Mouse (Mus musculus) hindbrain, postnatal 0 days (tissue): ENCODE data around the gene Hoxa9. TPM values are rescaled to one million over a fixed set of nuclear protein-coding genes. Genes with fewer than 3 reads are reported as not detected.

ENCODE experiments used
- ATAC-seq: fragments of 200-750 bp; cut with Nextera tagmentation; 2 replicates; pipeline ENCODE4 v1.8.0; 2017; ENCODE audit warnings: mild to moderate bottlenecking, moderate TSS enrichment, moderate library complexity
- DNase-seq: peaks from one replicate; pipeline ENCODE4 v3.0.0-alpha.2; 2015; ENCODE audit warnings: low spot score
- H3K27ac ChIP-seq: fragments of 300-500 bp; sonication (generic); 2 replicates; pipeline ENCODE4 v1.5.1; 2014; ENCODE audit warnings: mild to moderate bottlenecking
- H3K27me3 ChIP-seq: fragments of 300-500 bp; sonication (generic); 2 replicates; pipeline ENCODE4 v1.6.1; 2014; ENCODE audit warnings: low read length, mixed read lengths; ENCODE audit not compliant: insufficient read depth
- H3K36me3 ChIP-seq: fragments of 300-500 bp; sonication (generic); 2 replicates; pipeline ENCODE4 v1.6.1; 2014; ENCODE audit warnings: low read length, mixed read lengths; ENCODE audit not compliant: insufficient read depth
- H3K4me1 ChIP-seq: fragments of 300-500 bp; sonication (generic); 2 replicates; pipeline ENCODE4 v1.6.1; 2014; ENCODE audit warnings: antibody characterized with exemption, low read length, mixed read lengths; ENCODE audit not compliant: insufficient read depth
- H3K4me2 ChIP-seq: fragments of 300-500 bp; sonication (generic); 2 replicates; pipeline ENCODE4 v1.6.1; 2014; ENCODE audit warnings: low read depth, mild to moderate bottlenecking, low read length, moderate library complexity, mixed read lengths
- H3K4me3 ChIP-seq: fragments of 300-500 bp; sonication (generic); 2 replicates; pipeline ENCODE4 v1.5.1; 2014; ENCODE audit warnings: low read length
- H3K9ac ChIP-seq: fragments of 300-500 bp; sonication (generic); replicated peaks from 2 replicates; pipeline ENCODE4 v1.6.1; 2014; ENCODE audit warnings: mild to moderate bottlenecking, low read length, moderate library complexity, mixed read lengths
- H3K9me3 ChIP-seq: fragments of 300-500 bp; sonication (generic); 2 replicates; pipeline ENCODE4 v1.6.1; 2016; ENCODE audit warnings: low read length, mixed read lengths
- CTCF ChIP-seq: IDR thresholded peaks from 2 replicates; pipeline ENCODE4 v1.5.1; 2016; ENCODE audit warnings: antibody characterized with exemption, control low read depth, low read depth
- WGBS: fragments of 180-500 bp; shearing (Covaris S2); extraction: QIAGEN DNeasy Blood & Tissue Kit; methylation state at CpG from one replicate; pipeline ENCODE4 v1.1.7; 2014; 5-methylcytosine and 5-hydroxymethylcytosine counted together
- polyA plus RNA-seq: library from polyadenylated mRNA; unstranded; fragments of >200 nt; fragmentation: Nextera tagmentation; extraction: Ambion mirVana; gene quantifications from 2 replicates; pipeline ENCODE4 v1.2.1, GENCODE M21; 2015
- total RNA-seq: library from RNA; depleted of rRNA; stranded (reverse); fragments of >200 nt; gene quantifications from 2 replicates; pipeline ENCODE4 v1.2.3, GENCODE M21; 2014

Gene Hoxa9
- total and polyA plus RNA-seq, 2 experiments from 2014 or later, result 0.26 TPM; not detected in 1

DNA sequence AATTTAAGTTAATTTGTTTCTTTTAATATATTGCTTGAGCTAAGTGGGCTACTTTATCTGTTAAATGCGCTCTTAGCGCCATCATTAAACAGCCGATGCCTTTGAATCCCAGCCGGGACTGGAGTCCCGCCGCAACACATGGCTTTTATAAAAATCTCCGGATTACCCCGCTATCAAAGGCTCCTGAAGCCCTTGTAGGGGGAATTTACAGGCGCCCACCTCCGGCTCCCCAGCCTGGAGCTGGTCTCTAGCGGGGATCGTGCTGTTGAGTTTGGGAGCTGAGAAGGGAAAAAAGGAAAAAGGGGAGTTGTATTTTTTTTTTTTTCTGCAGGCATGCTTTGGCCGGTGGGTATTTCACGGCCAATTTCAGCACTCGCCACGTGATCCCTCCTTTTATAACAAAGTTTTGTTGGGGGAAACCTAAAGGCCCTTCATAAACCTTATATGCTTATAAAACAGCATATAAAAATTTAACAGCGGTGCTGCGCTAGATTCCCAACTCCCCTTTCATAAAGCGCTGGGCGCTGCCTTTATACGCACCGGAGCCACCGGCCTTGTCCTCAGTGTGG is 13.7 kb upstream of the Hoxa9 start:
- Histone ChIP-seq H3K9me3 (no peaks in the 10 kb centered on the region), H3K9ac (no peak overlapping the region), H3K36me3 (no peaks in the 10 kb centered on the region), H3K27ac (no peak overlapping the region), H3K27me3 (peaks cover 98% of the 10 kb centered on the region), H3K4me1 (no peaks in the 10 kb centered on the region), H3K4me2 (no peak overlapping the region), H3K4me3 (no peak overlapping the region)
- no peak for TF ChIP-seq CTCF
- WGBS, result 3% methylated on average over 23 of the region's 23 CpGs
- DNase-seq, result no peak
- no peak for ATAC-seq

DNA sequence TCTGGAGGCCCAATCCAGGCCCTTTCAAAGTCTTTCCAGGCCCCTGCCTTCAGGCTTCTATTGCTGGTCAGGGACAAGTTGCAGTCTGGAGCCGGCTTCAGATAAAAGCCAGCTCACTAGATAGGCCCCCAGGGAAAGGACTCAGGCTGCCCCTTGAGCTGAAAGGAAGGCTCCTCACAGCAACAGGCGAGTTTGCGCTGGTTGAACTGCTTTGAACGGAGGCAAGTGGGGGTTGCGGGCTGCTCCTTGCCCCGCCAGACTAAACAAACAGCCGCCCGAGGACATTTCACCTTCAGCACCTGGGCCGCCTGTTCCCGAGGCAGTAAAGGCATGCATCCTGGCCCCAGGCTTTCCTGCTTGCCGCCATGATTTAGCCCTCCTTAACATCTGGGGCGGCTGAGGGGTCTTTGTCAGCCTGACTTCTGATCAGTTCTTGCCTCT is 12.8 kb upstream of the Hoxa9 start:
- Histone ChIP-seq H3K9me3 (no peaks in the 10 kb centered on the region), H3K9ac (no peak overlapping the region), H3K4me3 (no peak overlapping the region), H3K27ac (no peak overlapping the region), H3K4me1 (no peaks in the 10 kb centered on the region), H3K36me3 (no peaks in the 10 kb centered on the region), H3K4me2 (no peak overlapping the region), H3K27me3 (peaks cover 99% of the 10 kb centered on the region)
- 1% methylated on average over 12 of the region's 12 CpGs for WGBS
- no peak for ATAC-seq
- TF ChIP-seq CTCF, result no peak
- no peak for DNase-seq

DNA sequence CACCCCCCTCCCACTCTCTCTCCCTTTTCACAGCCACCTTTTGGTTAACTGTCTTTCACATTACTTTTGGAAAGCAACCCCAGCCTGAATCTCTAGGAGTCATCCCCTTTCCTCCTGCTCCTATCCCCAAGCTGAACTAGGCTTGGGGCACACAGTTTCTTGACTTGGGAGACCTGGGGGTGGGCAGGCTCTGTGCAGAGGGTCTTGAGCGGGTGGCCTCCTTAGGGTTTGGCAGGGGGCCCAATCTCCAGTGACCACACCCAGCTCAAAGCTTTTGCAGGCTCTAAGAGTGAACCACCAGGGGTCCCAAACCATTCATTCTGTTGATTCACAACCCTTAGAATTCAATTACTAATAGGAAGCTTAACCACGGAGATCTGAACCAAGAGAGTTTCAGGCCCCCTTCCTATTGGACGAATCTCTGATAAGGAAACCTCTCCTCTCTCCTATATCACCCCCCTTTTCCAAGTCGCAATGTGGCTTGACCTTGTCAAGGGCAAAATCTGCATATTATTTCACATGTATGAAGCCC is 12.0 kb upstream of the Hoxa9 start:
- ATAC-seq (no peak), DNase-seq (no peak)
- no peaks in the 10 kb centered on the region for H3K4me1 ChIP-seq
- no peaks in the 10 kb centered on the region for H3K9me3 ChIP-seq
- no peak overlapping the region for H3K9ac ChIP-seq
- H3K4me3 ChIP-seq, result no peak overlapping the region
- H3K27ac ChIP-seq, result no peak overlapping the region
- peaks cover 99% of the 10 kb centered on the region for H3K27me3 ChIP-seq
- 4% methylated on average over 4 of the region's 4 CpGs for WGBS
- TF ChIP-seq CTCF, result no peak
- H3K36me3 ChIP-seq, result no peaks in the 10 kb centered on the region
- no peak overlapping the region for H3K4me2 ChIP-seq

DNA sequence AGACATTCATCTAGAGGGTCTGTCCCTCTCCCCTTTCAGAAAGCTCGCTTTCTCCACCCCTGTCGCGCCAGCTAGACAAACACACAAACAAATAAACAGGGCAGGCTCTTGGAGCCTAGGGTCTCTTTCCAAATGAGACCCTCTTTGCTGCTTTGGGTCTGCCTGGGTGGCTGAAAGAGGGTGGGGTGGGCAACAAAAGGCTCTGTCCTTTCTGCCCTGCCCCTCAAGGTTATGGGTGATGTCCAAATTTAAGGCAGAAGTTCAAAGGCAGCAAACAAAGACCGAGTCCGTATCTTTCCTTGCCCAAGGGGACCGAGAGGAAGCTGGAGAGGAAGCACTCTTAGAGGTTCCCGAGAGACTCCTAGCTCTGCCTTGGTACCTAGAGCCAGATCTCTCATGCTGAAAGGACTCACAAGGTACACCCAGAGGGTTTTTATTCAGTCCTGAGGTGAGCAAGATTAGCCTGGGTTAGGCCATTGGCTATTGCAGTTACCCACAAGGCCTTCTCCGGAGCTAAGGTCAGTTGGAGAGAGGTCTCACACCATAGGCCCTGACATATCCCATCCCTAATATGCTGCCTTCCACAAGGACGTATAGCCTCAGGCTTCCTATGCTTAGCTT is 10.2 kb upstream of the Hoxa9 start:
- no peaks in the 10 kb centered on the region for H3K36me3 ChIP-seq
- no peak overlapping the region for H3K4me2 ChIP-seq
- TF ChIP-seq CTCF, result no peak
- H3K27ac ChIP-seq, result no peak overlapping the region
- 5% methylated on average over 9 of the region's 9 CpGs for WGBS
- no peaks in the 10 kb centered on the region for H3K4me1 ChIP-seq
- H3K9me3 ChIP-seq, result no peaks in the 10 kb centered on the region
- peaks cover 99% of the 10 kb centered on the region for H3K27me3 ChIP-seq
- H3K4me3 ChIP-seq, result no peak overlapping the region
- ATAC-seq (no peak), DNase-seq (no peak)
- H3K9ac ChIP-seq, result no peak overlapping the region

DNA sequence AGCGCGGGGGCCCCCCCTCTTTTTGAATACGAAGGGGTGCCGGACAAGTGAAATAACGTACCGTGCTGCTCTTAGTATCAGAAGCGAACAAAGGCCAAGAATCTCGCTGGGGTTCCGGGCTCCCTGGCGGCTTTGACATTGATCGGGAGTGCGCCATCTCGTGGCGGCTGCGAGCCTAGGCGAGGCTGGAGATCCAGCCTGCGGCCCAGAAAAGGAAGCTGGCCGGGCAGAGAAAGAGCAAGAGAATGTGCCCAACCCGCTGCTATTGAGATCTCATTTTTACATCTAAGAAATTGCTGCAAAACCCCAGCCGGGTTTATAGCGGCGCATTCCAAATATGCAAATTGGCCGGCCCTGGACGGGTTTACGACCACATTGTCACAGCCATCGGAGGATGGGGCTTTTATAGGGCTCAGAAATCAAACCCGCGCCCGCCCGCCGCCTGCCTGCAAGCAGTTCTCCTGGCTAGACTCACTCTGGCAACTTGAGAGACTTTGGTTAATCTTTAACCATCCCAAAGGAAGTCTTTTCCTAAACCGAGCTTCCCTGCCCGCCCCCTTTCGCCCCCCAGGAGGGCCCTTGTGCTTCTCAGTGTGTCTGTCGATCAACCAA is 9.6 kb upstream of the Hoxa9 start, which contains the start of gene Hoxa10:
Gene Hoxa10, minus strand, starts transcription at position 466 of the 612 bp plus-strand sequence.
- DNase-seq (peak; percentile 72), ATAC-seq (no peak)
- H3K4me3 ChIP-seq, result no peak within 1 kb of the TSS
- H3K27me3 ChIP-seq, result peaks cover 99% of the 10 kb centered on the region
- H3K4me2 ChIP-seq, result no peak within 1 kb of the TSS
- H3K9me3 ChIP-seq, result no peaks in the 10 kb centered on the region
- peak; percentile 74 for TF ChIP-seq CTCF
- H3K27ac ChIP-seq, result no peak within 1 kb of the TSS
- H3K4me1 ChIP-seq, result no peaks in the 10 kb centered on the region
- no peak within 1 kb of the TSS for H3K9ac ChIP-seq
- H3K36me3 ChIP-seq, result no peaks in the 10 kb centered on the region
- WGBS, result 1% methylated on average over 35 of the region's 35 CpGs

DNA sequence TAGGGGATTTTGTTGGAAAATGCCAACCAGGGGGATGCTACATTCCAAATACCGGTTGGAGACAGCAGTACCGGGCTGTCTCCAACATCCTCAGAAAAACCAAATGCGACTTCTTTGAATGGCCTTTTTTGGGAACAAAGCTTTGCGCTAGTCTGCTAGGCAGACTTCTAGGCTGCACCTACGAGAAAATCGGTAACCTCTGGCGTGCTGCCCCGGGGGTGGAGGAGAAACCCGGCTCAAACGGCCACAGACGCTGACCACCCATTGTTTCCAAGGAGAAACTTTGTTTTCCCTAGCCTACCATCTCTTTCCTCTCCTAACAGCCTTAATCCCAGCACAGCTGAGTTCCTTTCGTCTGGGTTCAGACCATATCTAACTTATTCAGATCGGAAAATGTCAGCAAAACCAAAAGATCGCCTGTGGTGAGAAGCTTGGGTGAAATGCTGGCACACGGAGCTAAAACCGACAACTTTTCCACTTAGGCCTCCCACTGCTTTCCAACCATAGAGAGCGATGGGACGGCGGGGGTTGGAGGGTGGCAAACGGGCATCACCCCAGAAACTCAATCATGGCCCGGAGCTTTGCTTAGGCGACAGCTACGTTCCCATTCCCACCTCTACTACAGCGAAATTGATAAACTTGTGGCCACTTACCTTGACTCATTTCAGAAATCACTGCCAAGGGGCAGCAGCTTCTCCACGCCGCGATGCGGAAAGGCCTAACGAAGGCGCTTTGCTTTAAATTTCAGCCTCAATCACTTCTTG is 8.9 kb upstream of the Hoxa9 start:
- Histone ChIP-seq H3K9ac (no peak overlapping the region), H3K27me3 (peaks cover 99% of the 10 kb centered on the region), H3K4me1 (no peaks in the 10 kb centered on the region), H3K4me3 (no peak overlapping the region), H3K36me3 (no peaks in the 10 kb centered on the region), H3K9me3 (no peaks in the 10 kb centered on the region), H3K27ac (no peak overlapping the region), H3K4me2 (no peak overlapping the region)
- ATAC-seq (no peak), DNase-seq (no peak)
- no peak for TF ChIP-seq CTCF
- WGBS, result 3% methylated on average over 30 of the region's 30 CpGs
